Mouse (Mus musculus) midbrain, embryonic 15.5 days (tissue): Measurements from ENCODE around the gene Casr. TPM values are rescaled to one million over a fixed set of nuclear protein-coding genes. Genes with fewer than 3 reads are reported as not detected.

Experiments
- ATAC-seq: fragments of 200-750 bp; cut with Nextera tagmentation; replicated peaks from 2 replicates; pipeline ENCODE4 v1.8.0; 2017; ENCODE audit warnings: moderate TSS enrichment
- H3K27ac ChIP-seq: fragments of 300-500 bp; sonication (generic); 2 replicates; pipeline ENCODE4 v1.5.1; 2015; ENCODE audit warnings: mild to moderate bottlenecking, inconsistent platforms
- H3K27me3 ChIP-seq: fragments of 300-500 bp; sonication (generic); replicated peaks from 2 replicates; pipeline ENCODE4 v1.6.1; 2015; ENCODE audit warnings: inconsistent platforms
- H3K36me3 ChIP-seq: fragments of 300-500 bp; sonication (generic); replicated peaks from 2 replicates; pipeline ENCODE4 v1.6.1; 2015; ENCODE audit warnings: inconsistent platforms
- H3K4me1 ChIP-seq: fragments of 300-500 bp; sonication (generic); 2 replicates; pipeline ENCODE4 v1.6.1; 2015; ENCODE audit warnings: inconsistent platforms
- H3K4me2 ChIP-seq: fragments of 300-500 bp; sonication (generic); 2 replicates; pipeline ENCODE4 v1.6.1; 2015; ENCODE audit warnings: inconsistent platforms, mild to moderate bottlenecking, moderate library complexity
- H3K4me3 ChIP-seq: fragments of 300-500 bp; sonication (generic); 2 replicates; pipeline ENCODE4 v1.5.1; 2015; ENCODE audit warnings: mild to moderate bottlenecking, inconsistent platforms
- H3K9ac ChIP-seq: fragments of 300-500 bp; sonication (generic); 2 replicates; pipeline ENCODE4 v1.6.1; 2015; ENCODE audit warnings: mild to moderate bottlenecking, inconsistent platforms
- H3K9me3 ChIP-seq: fragments of 300-500 bp; sonication (generic); 2 replicates; pipeline ENCODE4 v1.6.1; 2016; ENCODE audit warnings: inconsistent platforms
- WGBS: fragments of 180-500 bp; shearing (Covaris S2); methylation state at CpG from one replicate; pipeline ENCODE4 v1.1.7; 2015; ENCODE audit warnings: mixed read lengths; 5-methylcytosine and 5-hydroxymethylcytosine counted together
- polyA plus RNA-seq: library from polyadenylated mRNA; unstranded; fragments of >200 nt; fragmentation: Nextera tagmentation; extraction: Ambion mirVana; gene quantifications from 2 replicates; pipeline ENCODE4 v1.2.1, GENCODE M21; 2015

The Casr gene
- polyA plus RNA-seq, 1 experiment from 2014 or later, result 0.18 TPM

DNA sequence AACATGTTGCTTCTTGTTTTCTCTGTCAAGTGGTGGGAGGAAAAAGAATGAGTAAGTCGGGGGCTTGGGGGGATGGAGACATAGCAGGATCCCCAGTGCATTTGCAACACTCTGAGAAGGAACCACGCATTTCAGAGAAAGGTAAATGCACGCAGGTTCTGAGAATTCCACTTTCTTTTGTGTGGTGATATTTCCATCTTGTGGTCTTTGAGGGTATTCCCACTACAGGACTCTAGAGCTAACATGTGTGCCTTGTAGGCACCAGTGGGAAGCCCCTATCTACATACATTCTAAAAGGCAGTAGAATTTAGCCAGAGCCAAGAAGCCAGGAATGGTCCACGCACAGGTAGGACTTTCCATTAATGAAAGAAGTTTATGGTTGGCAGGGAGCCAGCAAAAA lies 56.0 kb downstream of the Casr start:
- no peak overlapping the region for H3K27ac ChIP-seq
- no peak overlapping the region for H3K9ac ChIP-seq
- no peaks in the 10 kb centered on the region for H3K4me1 ChIP-seq
- H3K36me3 ChIP-seq, result no peaks in the 10 kb centered on the region
- no peaks in the 10 kb centered on the region for H3K27me3 ChIP-seq
- WGBS, result 56% methylated on average over 4 of the region's 4 CpGs
- no peak overlapping the region for H3K4me3 ChIP-seq
- no peak overlapping the region for H3K4me2 ChIP-seq
- 0 out of 2 replicates have a peak, but pooled peaks have one; percentile 20 for ATAC-seq
- no peaks in the 10 kb centered on the region for H3K9me3 ChIP-seq

DNA sequence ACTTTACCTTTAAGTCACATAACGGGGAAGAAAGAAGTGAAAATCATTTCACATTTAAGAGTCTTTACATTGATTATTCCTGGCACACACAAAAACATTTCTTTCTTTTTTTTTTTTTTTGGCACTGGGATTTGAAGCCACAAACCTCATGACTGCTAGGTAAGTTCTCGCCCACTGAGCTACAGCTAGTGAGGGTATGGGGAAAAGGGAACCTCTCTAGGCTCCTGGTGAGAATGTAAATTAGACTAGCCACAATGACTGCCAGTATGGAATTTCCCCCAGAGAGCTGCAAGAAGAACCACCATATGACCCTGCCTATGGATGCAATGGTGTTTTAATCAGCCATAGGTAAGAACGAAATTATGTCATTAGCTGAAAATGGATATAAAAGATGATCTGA lies 56.8 kb downstream of the Casr start:
- 79% methylated on average over 3 of the region's 3 CpGs for WGBS
- Histone ChIP-seq H3K36me3 (no peaks in the 10 kb centered on the region), H3K9ac (no peak overlapping the region), H3K27ac (no peak overlapping the region), H3K4me3 (no peak overlapping the region), H3K9me3 (no peaks in the 10 kb centered on the region), H3K4me2 (no peak overlapping the region), H3K27me3 (no peaks in the 10 kb centered on the region), H3K4me1 (no peaks in the 10 kb centered on the region)
- no peak for ATAC-seq

DNA sequence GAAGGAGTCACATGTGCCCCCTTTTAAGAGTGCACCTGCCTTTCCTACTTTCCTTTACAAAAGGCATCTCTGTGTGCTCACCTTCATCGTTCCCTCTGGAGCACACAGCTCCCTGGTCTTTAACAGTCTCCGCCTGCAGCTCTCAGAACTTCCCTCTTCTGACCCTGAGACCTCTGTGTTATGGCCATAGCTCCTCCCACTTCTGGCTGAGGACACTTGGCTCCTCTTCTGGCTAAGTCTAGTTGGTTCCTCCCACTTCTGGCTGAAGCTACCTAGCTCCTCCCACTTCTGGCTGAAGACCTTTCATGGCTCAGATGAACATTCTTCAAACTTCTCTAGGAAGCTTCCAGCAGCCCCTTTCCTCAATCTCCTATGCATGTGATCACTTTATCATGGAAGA lies 59.7 kb downstream of the Casr start:
- 81% methylated on average over 2 of the region's 2 CpGs for WGBS
- ATAC-seq, result no peak

DNA sequence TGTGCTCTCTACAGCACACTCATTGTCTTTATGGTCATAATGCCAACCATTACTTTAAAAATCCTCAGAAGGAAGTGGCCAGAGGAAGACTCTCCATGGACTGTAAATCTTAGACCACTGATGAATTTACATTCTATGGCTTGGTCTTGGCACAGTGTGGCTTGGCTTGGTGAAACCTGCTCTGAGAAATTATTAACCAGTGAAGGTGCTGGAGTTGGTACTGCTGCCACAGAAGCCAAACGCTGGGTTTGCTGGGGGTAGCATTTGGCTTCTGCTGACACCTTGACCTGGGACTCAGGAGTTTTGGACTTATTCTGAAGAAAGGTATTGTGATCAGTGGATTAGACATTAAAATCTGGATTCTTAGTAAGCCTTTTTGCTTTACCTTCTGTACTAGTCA lies 69.5 kb downstream of the Casr start:
- no peaks in the 10 kb centered on the region for H3K4me1 ChIP-seq
- H3K36me3 ChIP-seq, result no peaks in the 10 kb centered on the region
- no peak overlapping the region for H3K9ac ChIP-seq
- H3K27me3 ChIP-seq, result no peaks in the 10 kb centered on the region
- H3K4me3 ChIP-seq, result no peak overlapping the region
- no peak for ATAC-seq
- WGBS, result 85% methylated on average over 1 of the region's 1 CpGs
- H3K27ac ChIP-seq, result no peak overlapping the region
- H3K4me2 ChIP-seq, result no peak overlapping the region
- H3K9me3 ChIP-seq, result no peaks in the 10 kb centered on the region

More for the DNA sequence above, 59.7 kb downstream of the Casr start:
- H3K4me1 ChIP-seq, result no peaks in the 10 kb centered on the region
- H3K4me2 ChIP-seq, result no peak overlapping the region
- no peak overlapping the region for H3K9ac ChIP-seq
- no peaks in the 10 kb centered on the region for H3K9me3 ChIP-seq
- H3K27me3 ChIP-seq, result no peaks in the 10 kb centered on the region
- H3K4me3 ChIP-seq, result no peak overlapping the region
- H3K36me3 ChIP-seq, result no peaks in the 10 kb centered on the region
- no peak overlapping the region for H3K27ac ChIP-seq

DNA sequence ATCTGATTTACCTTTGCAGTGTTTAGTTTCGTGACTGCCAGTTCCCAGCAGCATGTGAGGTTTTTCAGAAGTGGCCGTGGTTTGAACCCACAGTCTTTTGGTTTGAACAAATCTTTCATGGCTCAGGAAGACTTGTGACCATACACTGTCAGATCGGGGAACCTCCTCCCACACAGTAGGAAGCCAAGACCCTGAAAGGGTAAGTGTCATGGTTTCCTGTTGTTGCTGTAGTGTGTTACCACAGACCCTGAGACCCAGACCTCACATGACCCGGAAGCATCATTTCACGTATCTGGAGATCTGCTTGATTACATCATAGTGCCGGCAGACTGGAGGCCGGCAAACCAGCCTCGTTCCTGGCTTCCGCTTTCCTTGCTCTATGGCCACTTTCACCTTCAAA lies 85.1 kb downstream of the Casr start:
- no peaks in the 10 kb centered on the region for H3K4me1 ChIP-seq
- no peaks in the 10 kb centered on the region for H3K36me3 ChIP-seq
- 84% methylated on average over 9 of the region's 9 CpGs for WGBS
- H3K4me3 ChIP-seq, result no peak overlapping the region
- no peaks in the 10 kb centered on the region for H3K27me3 ChIP-seq
- H3K4me2 ChIP-seq, result no peak overlapping the region
- ATAC-seq, result no peak
- no peak overlapping the region for H3K27ac ChIP-seq
- H3K9me3 ChIP-seq, result no peaks in the 10 kb centered on the region
- H3K9ac ChIP-seq, result no peak overlapping the region

DNA sequence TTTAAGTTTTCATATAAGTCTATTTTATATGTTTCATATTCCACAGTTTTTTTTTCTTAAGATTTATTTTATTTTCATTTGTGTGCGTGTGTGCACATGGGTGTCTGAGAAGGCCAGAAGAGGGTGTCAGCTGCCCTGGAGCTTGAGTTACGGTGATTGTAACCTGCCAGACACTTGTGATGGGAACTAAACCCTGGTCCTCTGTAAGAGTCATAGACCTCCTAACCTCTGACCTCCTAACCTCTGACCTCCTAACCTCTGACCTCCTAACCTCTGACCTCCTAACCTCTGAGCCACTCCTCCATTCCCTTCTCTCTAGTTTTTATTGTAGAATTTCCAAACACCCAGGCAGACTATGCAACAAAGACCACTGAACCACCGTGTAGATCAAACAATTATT lies 86.4 kb downstream of the Casr start:
- no peaks in the 10 kb centered on the region for H3K36me3 ChIP-seq
- no peak overlapping the region for H3K27ac ChIP-seq
- H3K4me1 ChIP-seq, result 0 out of 2 replicates have a peak, but pooled peaks cover 5% of the 10 kb centered on the region
- WGBS, result 92% methylated on average over 3 of the region's 3 CpGs
- no peak overlapping the region for H3K9ac ChIP-seq
- no peak for ATAC-seq
- no peak overlapping the region for H3K4me2 ChIP-seq
- H3K27me3 ChIP-seq, result no peaks in the 10 kb centered on the region
- no peak overlapping the region for H3K4me3 ChIP-seq
- H3K9me3 ChIP-seq, result no peaks in the 10 kb centered on the region

DNA sequence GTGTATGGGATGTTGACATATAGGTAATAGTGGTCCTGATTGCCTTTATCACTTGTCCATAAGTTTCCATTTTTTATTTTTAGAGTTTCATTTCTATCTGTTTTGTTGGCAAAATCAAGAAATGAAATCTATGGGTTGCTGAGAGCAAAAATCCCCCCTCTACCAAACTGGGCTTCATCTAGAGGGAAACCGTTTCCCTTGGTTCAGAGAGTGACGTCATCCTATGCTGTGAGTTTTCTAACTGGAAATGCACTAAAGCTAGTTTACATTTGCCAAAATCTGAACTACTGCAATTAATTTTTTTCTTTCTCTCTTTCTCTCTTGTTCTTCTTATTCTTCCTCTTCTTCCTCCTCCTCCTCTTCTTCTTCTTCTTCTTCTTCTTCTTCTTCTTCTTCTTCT lies 87.1 kb downstream of the Casr start:
- no peak for ATAC-seq
- 79% methylated on average over 2 of the region's 2 CpGs for WGBS
- Histone ChIP-seq H3K27me3 (no peaks in the 10 kb centered on the region), H3K4me1 (0 out of 2 replicates have a peak, but pooled peaks cover 5% of the 10 kb centered on the region), H3K27ac (no peak overlapping the region), H3K9me3 (no peaks in the 10 kb centered on the region), H3K4me3 (no peak overlapping the region), H3K9ac (no peak overlapping the region), H3K36me3 (no peaks in the 10 kb centered on the region), H3K4me2 (no peak overlapping the region)

DNA sequence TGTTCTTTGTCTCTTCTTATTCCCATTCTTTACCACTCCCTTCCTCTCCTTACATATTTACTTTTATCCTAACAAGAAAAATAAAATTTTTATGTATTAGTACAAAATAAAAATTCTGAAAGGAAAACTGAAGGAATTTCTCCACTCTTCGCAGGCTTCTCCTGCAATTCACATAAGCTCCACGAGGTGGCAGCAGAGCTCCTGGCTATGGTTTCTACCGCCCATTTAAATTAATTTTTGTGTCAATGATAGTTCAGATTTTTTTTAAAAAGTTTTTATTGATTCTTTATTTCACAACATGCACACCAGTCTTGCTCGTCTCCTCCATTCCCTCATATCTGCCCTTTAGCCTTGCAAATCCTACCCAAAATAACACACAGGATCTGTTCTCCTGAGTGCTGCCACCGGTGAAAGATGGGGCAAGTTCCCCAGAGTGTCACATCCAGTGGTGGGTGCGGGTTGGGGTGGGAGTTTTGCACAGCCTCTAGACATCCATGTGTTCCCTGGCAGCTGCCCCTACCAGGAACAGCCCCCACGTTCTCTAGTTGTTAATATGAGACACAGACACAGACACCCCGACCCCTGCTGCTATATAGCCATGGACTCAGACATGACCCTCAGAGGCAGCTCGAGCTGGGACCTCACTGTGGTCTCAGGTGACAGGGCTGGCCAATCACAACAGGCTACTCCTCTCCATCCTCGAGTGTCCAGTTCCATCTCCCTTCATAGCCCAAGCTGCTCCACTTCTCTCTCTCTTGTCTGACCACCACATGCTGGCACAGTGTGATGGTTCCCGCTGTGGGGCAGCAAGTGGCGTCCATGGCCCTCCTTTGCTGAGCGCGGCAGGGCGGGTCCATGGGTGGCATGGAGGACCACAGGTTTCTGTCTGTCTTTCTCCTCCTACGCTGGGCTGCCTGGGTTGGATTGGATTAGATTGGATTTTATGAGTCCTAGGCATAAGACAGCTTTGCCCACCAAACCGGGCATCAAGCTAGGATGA lies 88.4 kb downstream of the Casr start:
- 55% methylated on average over 17 of the region's 17 CpGs for WGBS
- H3K4me3 ChIP-seq, result no peak overlapping the region
- no peak overlapping the region for H3K4me2 ChIP-seq
- no peaks in the 10 kb centered on the region for H3K36me3 ChIP-seq
- 0 out of 2 replicates have a peak, but pooled peaks cover 5% of the 10 kb centered on the region for H3K4me1 ChIP-seq
- H3K27me3 ChIP-seq, result no peaks in the 10 kb centered on the region
- no peak overlapping the region for H3K9ac ChIP-seq
- ATAC-seq, result peak; percentile 44; the same call in 1 of the 2 replicates
- H3K27ac ChIP-seq, result no peak overlapping the region
- no peaks in the 10 kb centered on the region for H3K9me3 ChIP-seq

DNA sequence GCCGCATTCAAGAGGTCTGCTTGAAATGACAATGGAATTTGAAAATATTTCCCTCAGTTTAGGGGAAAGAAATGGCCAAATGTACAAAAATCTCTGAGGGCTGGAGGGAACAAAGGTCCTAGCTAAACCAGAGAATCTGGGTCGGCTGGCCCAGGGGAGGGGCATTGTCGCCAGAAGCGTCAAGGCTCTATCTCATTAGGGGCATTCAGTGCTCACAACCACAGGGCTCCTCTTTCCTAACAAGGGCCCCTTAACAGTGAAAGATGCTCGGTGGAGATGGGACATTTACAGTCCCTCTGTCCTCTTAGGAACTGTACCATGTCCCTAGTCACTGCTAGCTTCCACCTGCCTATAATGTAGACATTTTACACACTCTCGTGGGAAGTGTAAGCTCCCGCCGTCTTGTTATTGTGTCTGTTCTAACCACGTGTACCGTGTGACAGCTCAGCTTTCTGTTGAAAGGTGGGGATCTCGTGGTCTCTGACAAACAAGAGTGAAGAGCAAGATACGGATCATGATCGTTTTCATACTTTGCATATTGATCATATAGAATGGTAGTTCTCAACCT lies 90.8 kb downstream of the Casr start:
- Histone ChIP-seq H3K4me2 (peak overlapping the region; percentile 34), H3K4me3 (no peak overlapping the region), H3K27me3 (no peaks in the 10 kb centered on the region), H3K27ac (no peak overlapping the region), H3K36me3 (no peaks in the 10 kb centered on the region), H3K9ac (no peak overlapping the region), H3K9me3 (no peaks in the 10 kb centered on the region), H3K4me1 (0 out of 2 replicates have a peak, but pooled peaks cover 5% of the 10 kb centered on the region)
- WGBS, result 33% methylated on average over 13 of the region's 13 CpGs
- ATAC-seq, result peak; percentile 52; the same call in 1 of the 2 replicates

DNA sequence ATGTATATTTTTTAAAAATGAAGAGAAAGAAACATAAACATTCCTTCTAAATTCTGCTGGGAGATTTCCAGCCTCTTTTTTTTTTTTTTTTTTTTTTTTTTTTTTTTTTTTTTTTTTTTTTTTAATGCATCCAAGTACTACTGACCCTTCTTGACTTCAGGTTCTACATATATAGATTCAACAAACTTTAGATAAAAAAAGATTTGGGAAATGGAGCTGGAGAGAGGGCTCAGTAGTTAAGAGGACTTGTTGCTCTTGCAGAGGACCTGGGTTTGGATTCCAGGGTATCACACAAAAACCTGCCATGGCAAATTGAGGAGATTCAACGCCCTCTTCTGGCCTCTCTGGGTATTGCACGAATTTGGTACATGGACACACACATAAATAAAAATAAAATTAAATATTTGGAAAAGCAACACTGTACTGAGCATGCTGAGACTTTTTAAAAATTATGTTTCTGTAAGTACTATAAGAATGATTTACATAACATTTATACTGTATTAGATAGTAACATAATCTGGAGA lies 91.9 kb downstream of the Casr start:
- 0 out of 2 replicates have a peak, but pooled peaks cover 5% of the 10 kb centered on the region for H3K4me1 ChIP-seq
- H3K9ac ChIP-seq, result no peak overlapping the region
- H3K27ac ChIP-seq, result no peak overlapping the region
- no peak overlapping the region for H3K4me2 ChIP-seq
- H3K4me3 ChIP-seq, result no peak overlapping the region
- WGBS, result 9% methylated on average over 2 of the region's 2 CpGs
- no peak for ATAC-seq
- no peaks in the 10 kb centered on the region for H3K36me3 ChIP-seq
- no peaks in the 10 kb centered on the region for H3K9me3 ChIP-seq
- H3K27me3 ChIP-seq, result no peaks in the 10 kb centered on the region

DNA sequence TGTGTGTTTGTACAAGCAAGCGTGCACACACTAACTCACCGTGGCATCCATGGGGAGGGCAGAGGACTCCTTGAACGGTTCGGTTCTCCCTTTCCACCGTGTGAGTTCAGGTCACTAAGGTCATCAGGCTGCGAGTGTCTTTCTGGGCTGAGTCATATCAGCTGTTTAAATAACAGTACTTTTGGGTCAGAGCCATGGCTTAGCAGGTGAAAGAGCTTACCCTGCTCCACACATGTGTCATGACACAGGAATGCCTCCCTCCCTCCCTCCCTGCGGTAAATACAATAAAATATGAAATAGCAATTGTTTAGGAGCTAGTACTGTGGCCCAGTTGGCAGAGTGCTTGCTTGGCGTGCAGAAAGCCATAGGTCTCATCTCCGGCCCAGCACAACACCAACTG lies 92.6 kb downstream of the Casr start:
- Histone ChIP-seq H3K4me1 (0 out of 2 replicates have a peak, but pooled peaks cover 5% of the 10 kb centered on the region), H3K36me3 (no peaks in the 10 kb centered on the region), H3K9me3 (no peaks in the 10 kb centered on the region), H3K4me3 (no peak overlapping the region), H3K4me2 (no peak overlapping the region), H3K27me3 (no peaks in the 10 kb centered on the region), H3K9ac (no peak overlapping the region), H3K27ac (no peak overlapping the region)
- 90% methylated on average over 9 of the region's 9 CpGs for WGBS
- ATAC-seq, result no peak

DNA sequence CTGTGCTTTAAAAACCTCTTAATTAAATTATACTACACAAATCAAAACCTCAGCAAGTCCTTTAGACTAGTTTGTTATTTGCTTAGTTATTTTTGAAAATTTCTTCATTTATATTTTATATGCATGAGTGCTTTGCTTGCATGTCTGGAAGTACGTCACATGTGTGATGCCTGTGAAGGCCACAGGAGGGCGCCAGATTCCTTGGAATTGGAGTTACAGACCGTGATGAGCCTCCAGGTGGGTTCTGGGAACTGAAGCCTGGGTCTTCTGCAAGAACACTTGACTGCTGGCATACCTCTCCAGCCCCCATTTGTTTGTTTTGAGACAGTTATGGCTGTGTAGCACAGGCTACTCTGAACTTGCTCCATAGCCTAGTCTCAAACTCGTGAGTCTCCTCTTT lies 93.1 kb downstream of the Casr start:
- H3K27me3 ChIP-seq, result no peaks in the 10 kb centered on the region
- no peak overlapping the region for H3K4me3 ChIP-seq
- no peak overlapping the region for H3K4me2 ChIP-seq
- ATAC-seq, result no peak
- H3K9me3 ChIP-seq, result no peaks in the 10 kb centered on the region
- no peaks in the 10 kb centered on the region for H3K36me3 ChIP-seq
- no peak overlapping the region for H3K27ac ChIP-seq
- WGBS, result 73% methylated on average over 4 of the region's 4 CpGs
- no peak overlapping the region for H3K9ac ChIP-seq
- 0 out of 2 replicates have a peak, but pooled peaks cover 5% of the 10 kb centered on the region for H3K4me1 ChIP-seq
